Mouse (Mus musculus) spleen, adult 18-20 months (tissue): ENCODE measurements around the gene Adgrl2.

Experiments
- DNase-seq, 2 experiments: peaks; one replicate each; pipeline ENCODE4 v3.0.0; 2022; ENCODE audit warnings: mixed read lengths in 2 of 2

The Adgrl2 gene

GRCm38 (mm10) chr3:148872563-148872962 is 117.8 kb downstream of the Adgrl2 start:
- no peak for DNase-seq

- no peak for DNase-seq
Measured at GRCm38 (mm10) chr3:148871792-148872464, 118.4 kb downstream of the Adgrl2 start.

GRCm38 (mm10) chr3:148867618-148868017 is 122.7 kb downstream of the Adgrl2 start:
- DNase-seq, result no peak

GRCm38 (mm10) chr3:148866633-148867032 is 123.7 kb downstream of the Adgrl2 start:
- DNase-seq, result no peak

GRCm38 (mm10) chr3:148866053-148866452 is 124.3 kb downstream of the Adgrl2 start:
- DNase-seq, result no peak

GRCm38 (mm10) chr3:148865234-148865633 is 125.1 kb downstream of the Adgrl2 start:
- no peak for DNase-seq

GRCm38 (mm10) chr3:148861860-148862259 is 128.5 kb downstream of the Adgrl2 start:
- DNase-seq, result no peak

- no peak for DNase-seq
Measured at GRCm38 (mm10) chr3:148854306-148854910, 135.9 kb downstream of the Adgrl2 start.

GRCm38 (mm10) chr3:148853372-148853771 is 137.0 kb downstream of the Adgrl2 start:
- no peak for DNase-seq

- peak in 1 of 2 experiments; percentile 3 for DNase-seq
Measured at GRCm38 (mm10) chr3:148852556-148852955, 137.8 kb downstream of the Adgrl2 start.

- no peak for DNase-seq
Measured at GRCm38 (mm10) chr3:148850821-148851220, 139.5 kb downstream of the Adgrl2 start.

GRCm38 (mm10) chr3:148848366-148848765 is 142.0 kb downstream of the Adgrl2 start:
- DNase-seq, result no peak

GRCm38 (mm10) chr3:148844182-148844581 is 146.2 kb downstream of the Adgrl2 start:
- DNase-seq, result no peak

GRCm38 (mm10) chr3:148842533-148842932 is 147.8 kb downstream of the Adgrl2 start:
- DNase-seq, result no peak

GRCm38 (mm10) chr3:148838835-148839296 is 151.5 kb downstream of the Adgrl2 start:
- no peak for DNase-seq

- DNase-seq, result no peak
Measured at GRCm38 (mm10) chr3:148838095-148838834, 152.1 kb downstream of the Adgrl2 start.

GRCm38 (mm10) chr3:148835136-148835535 is 155.2 kb downstream of the Adgrl2 start:
- no peak for DNase-seq

- DNase-seq, result no peak
Measured at GRCm38 (mm10) chr3:148833070-148833769, 157.1 kb downstream of the Adgrl2 start.

GRCm38 (mm10) chr3:148832001-148832400 is 158.4 kb downstream of the Adgrl2 start:
- no peak for DNase-seq

- no peak for DNase-seq
Measured at GRCm38 (mm10) chr3:148828519-148828918, 161.8 kb downstream of the Adgrl2 start.

- DNase-seq, result no peak
Measured at GRCm38 (mm10) chr3:148823551-148823950, 166.8 kb downstream of the Adgrl2 start.

GRCm38 (mm10) chr3:148821632-148822031 is 168.7 kb downstream of the Adgrl2 start:
- DNase-seq, result no peak
